Mouse (Mus musculus): ENCODE results near the gene Hist1h3f.

Gene Hist1h3f

GRCm38 (mm10) chr13:23543965-23544786 lies at the start of gene Hist1h3f:
TSS of gene Hist1h3f (plus strand) at chr13:23544052.
- DNase-seq: peak; percentile 76

- DNase-seq: no peak
Measured at GRCm38 (mm10) chr13:23495526-23495925, 48.3 kb upstream of the Hist1h3f start.

GRCm38 (mm10) chr13:23497656-23498321 lies 46.1 kb upstream of the Hist1h3f start:
- peak; percentile 35 for DNase-seq

GRCm38 (mm10) chr13:23498653-23499052 lies 45.2 kb upstream of the Hist1h3f start:
- DNase-seq: no peak

GRCm38 (mm10) chr13:23499943-23500342 lies 43.9 kb upstream of the Hist1h3f start:
- no peak for DNase-seq

GRCm38 (mm10) chr13:23500424-23501200 lies 43.2 kb upstream of the Hist1h3f start:
- DNase-seq: peak; percentile 83

GRCm38 (mm10) chr13:23501511-23501910 lies 42.3 kb upstream of the Hist1h3f start:
- no peak for DNase-seq

GRCm38 (mm10) chr13:23502031-23502567 lies 41.8 kb upstream of the Hist1h3f start:
- DNase-seq: no peak

GRCm38 (mm10) chr13:23502916-23503315 lies 40.9 kb upstream of the Hist1h3f start:
- no peak for DNase-seq

- DNase-seq: peak; percentile 76
Measured at GRCm38 (mm10) chr13:23503797-23504196, 40.1 kb upstream of the Hist1h3f start.

- peak; percentile 43 for DNase-seq
Measured at GRCm38 (mm10) chr13:23505662-23506345, 38.0 kb upstream of the Hist1h3f start.

- DNase-seq: peak; percentile 79
Measured at GRCm38 (mm10) chr13:23506351-23506750, 37.5 kb upstream of the Hist1h3f start.

- no peak for DNase-seq
Measured at GRCm38 (mm10) chr13:23506819-23507515, 36.9 kb upstream of the Hist1h3f start.

GRCm38 (mm10) chr13:23510127-23510526 lies 33.7 kb upstream of the Hist1h3f start:
- DNase-seq: no peak

GRCm38 (mm10) chr13:23513517-23513916 lies 30.3 kb upstream of the Hist1h3f start:
- DNase-seq: no peak

GRCm38 (mm10) chr13:23515281-23515680 lies 28.6 kb upstream of the Hist1h3f start:
- DNase-seq: no peak

- no peak for DNase-seq
Measured at GRCm38 (mm10) chr13:23515826-23516620, 27.8 kb upstream of the Hist1h3f start.

GRCm38 (mm10) chr13:23516822-23517602 lies 26.8 kb upstream of the Hist1h3f start:
- peak; percentile 85 for DNase-seq

GRCm38 (mm10) chr13:23517603-23518294 lies 26.1 kb upstream of the Hist1h3f start:
- peak; percentile 93 for DNase-seq

GRCm38 (mm10) chr13:23518295-23518603 lies 25.6 kb upstream of the Hist1h3f start:
- DNase-seq: no peak
